Mouse (Mus musculus) erythroblast, embryonic 14.5 days (primary cell): ENCODE results near the gene Stxbp1. TPM values are rescaled to one million over a fixed set of nuclear protein-coding genes. Genes with fewer than 3 reads are reported as not detected.
A peak's percentile ranks its signal among the peaks of the same experiment; 100 is the strongest.

Experiments
- H3K27me3 ChIP-seq: 2 replicates; pipeline ENCODE4 v1.6.1; 2012; ENCODE audit warnings: inconsistent platforms; ENCODE audit not compliant: control insufficient read depth
- H3K36me3 ChIP-seq: 2 replicates; pipeline ENCODE4 v1.6.1; 2012; ENCODE audit warnings: mild to moderate bottlenecking, inconsistent platforms; ENCODE audit not compliant: control insufficient read depth
- H3K4me1 ChIP-seq: 2 replicates; pipeline ENCODE4 v1.6.1; 2012; ENCODE audit warnings: inconsistent platforms; ENCODE audit not compliant: control insufficient read depth
- H3K4me3 ChIP-seq: replicated peaks from 2 replicates; pipeline ENCODE3; 2012; ENCODE audit warnings: moderate library complexity, mild to moderate bottlenecking, inconsistent platforms
- H3K9me3 ChIP-seq: 2 replicates; pipeline ENCODE4 v1.6.1; 2012; ENCODE audit warnings: low read length, inconsistent platforms, mixed read lengths; ENCODE audit not compliant: control insufficient read depth
- GATA1 ChIP-seq: IDR thresholded peaks from 2 replicates; pipeline ENCODE4 v1.6.1; 2012; ENCODE audit warnings: low read length, inconsistent platforms, mixed read lengths
- TAL1 ChIP-seq: IDR thresholded peaks from 3 replicates; pipeline ENCODE4 v1.6.1; 2012; ENCODE audit warnings: low read length, inconsistent platforms, mixed read lengths
- polyA plus RNA-seq: library from polyadenylated mRNA; stranded (reverse); fragments of >175 nt; gene quantifications from 2 replicates; pipeline ENCODE4 v1.2.3, GENCODE M21; 2012

Stxbp1 gene
- polyA plus RNA-seq = 0.02 and 0.03 TPM in 2 replicates

GRCm38 (mm10) chr2:32846805-32847467, at the start of gene Stxbp1:
TSS of gene Stxbp1 (minus strand) at chr2:32847245.
- H3K27me3 ChIP-seq = peaks cover 34% of the 10 kb centered on the region
- H3K4me1 ChIP-seq = peaks cover 22% of the 10 kb centered on the region
- peak within 1 kb of the TSS; percentile 76 for H3K4me3 ChIP-seq
- no peaks in the 10 kb centered on the region for H3K36me3 ChIP-seq
- TF ChIP-seq TAL1 = no peak
- TF ChIP-seq GATA1 = no peak
- H3K9me3 ChIP-seq = no peaks in the 10 kb centered on the region

GRCm38 (mm10) chr2:32896507-32897147, 49.6 kb upstream of the Stxbp1 start:
- no peaks in the 10 kb centered on the region for H3K36me3 ChIP-seq
- H3K9me3 ChIP-seq = no peaks in the 10 kb centered on the region
- peaks cover 33% of the 10 kb centered on the region for H3K4me1 ChIP-seq
- TF ChIP-seq GATA1 (no peak), TAL1 (no peak)
- H3K4me3 ChIP-seq = no peak overlapping the region
- H3K27me3 ChIP-seq = no peaks in the 10 kb centered on the region

- peaks cover 41% of the 10 kb centered on the region for H3K4me1 ChIP-seq
- TF ChIP-seq TAL1 = no peak
- no peak for TF ChIP-seq GATA1
Measured at GRCm38 (mm10) chr2:32895606-32896106, 48.6 kb upstream of the Stxbp1 start.

GRCm38 (mm10) chr2:32894097-32894496, 47.1 kb upstream of the Stxbp1 start:
- no peaks in the 10 kb centered on the region for H3K9me3 ChIP-seq
- TF ChIP-seq GATA1 = no peak
- no peak for TF ChIP-seq TAL1
- peaks cover 36% of the 10 kb centered on the region for H3K4me1 ChIP-seq
- H3K27me3 ChIP-seq = no peaks in the 10 kb centered on the region
- H3K36me3 ChIP-seq = no peaks in the 10 kb centered on the region
- no peak overlapping the region for H3K4me3 ChIP-seq

More at GRCm38 (mm10) chr2:32895606-32896106, 48.6 kb upstream of the Stxbp1 start:
- H3K27me3 ChIP-seq = no peaks in the 10 kb centered on the region
- H3K36me3 ChIP-seq = no peaks in the 10 kb centered on the region
- no peaks in the 10 kb centered on the region for H3K9me3 ChIP-seq
- H3K4me3 ChIP-seq = no peak overlapping the region

GRCm38 (mm10) chr2:32892490-32892889, 45.4 kb upstream of the Stxbp1 start:
- H3K9me3 ChIP-seq = no peaks in the 10 kb centered on the region
- peaks cover 25% of the 10 kb centered on the region for H3K4me1 ChIP-seq
- no peak overlapping the region for H3K4me3 ChIP-seq
- TF ChIP-seq TAL1 = no peak
- TF ChIP-seq GATA1 = no peak
- H3K36me3 ChIP-seq = no peaks in the 10 kb centered on the region
- no peaks in the 10 kb centered on the region for H3K27me3 ChIP-seq

- Histone ChIP-seq H3K4me3 (no peak overlapping the region), H3K9me3 (no peaks in the 10 kb centered on the region), H3K27me3 (no peaks in the 10 kb centered on the region), H3K36me3 (no peaks in the 10 kb centered on the region), H3K4me1 (peaks cover 25% of the 10 kb centered on the region)
- TF ChIP-seq TAL1 (no peak), GATA1 (no peak)
Measured at GRCm38 (mm10) chr2:32891278-32891677, 44.2 kb upstream of the Stxbp1 start.

DNA sequence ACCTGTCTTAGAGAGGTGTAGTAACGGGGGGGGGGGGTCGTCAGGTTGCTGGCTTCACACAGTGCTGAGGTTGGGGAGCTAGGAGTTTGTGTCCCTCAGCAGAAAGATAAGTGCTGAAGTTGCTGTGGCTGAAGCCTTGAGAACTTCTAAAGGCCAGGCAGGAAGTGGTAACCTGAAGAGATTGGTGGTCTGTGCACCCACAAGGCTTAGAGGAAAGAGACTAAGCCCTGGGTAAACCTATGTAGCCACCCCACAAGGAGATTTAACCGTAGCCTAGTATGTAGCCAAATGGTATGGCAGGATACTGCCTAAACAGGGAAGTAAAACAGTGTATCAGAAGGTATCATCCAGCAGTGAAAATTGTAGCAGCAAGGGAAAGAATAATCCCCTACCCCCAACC, 43.2 kb upstream of the Stxbp1 start:
- peaks cover 20% of the 10 kb centered on the region for H3K4me1 ChIP-seq
- TF ChIP-seq TAL1 (no peak), GATA1 (no peak)
- H3K27me3 ChIP-seq = no peaks in the 10 kb centered on the region
- H3K9me3 ChIP-seq = no peaks in the 10 kb centered on the region
- no peaks in the 10 kb centered on the region for H3K36me3 ChIP-seq
- no peak overlapping the region for H3K4me3 ChIP-seq

GRCm38 (mm10) chr2:32888551-32888950, 41.5 kb upstream of the Stxbp1 start:
- Histone ChIP-seq H3K4me1 (peaks cover 20% of the 10 kb centered on the region), H3K27me3 (no peaks in the 10 kb centered on the region), H3K4me3 (no peak overlapping the region), H3K9me3 (no peaks in the 10 kb centered on the region), H3K36me3 (no peaks in the 10 kb centered on the region)
- no peak for TF ChIP-seq GATA1
- no peak for TF ChIP-seq TAL1

DNA sequence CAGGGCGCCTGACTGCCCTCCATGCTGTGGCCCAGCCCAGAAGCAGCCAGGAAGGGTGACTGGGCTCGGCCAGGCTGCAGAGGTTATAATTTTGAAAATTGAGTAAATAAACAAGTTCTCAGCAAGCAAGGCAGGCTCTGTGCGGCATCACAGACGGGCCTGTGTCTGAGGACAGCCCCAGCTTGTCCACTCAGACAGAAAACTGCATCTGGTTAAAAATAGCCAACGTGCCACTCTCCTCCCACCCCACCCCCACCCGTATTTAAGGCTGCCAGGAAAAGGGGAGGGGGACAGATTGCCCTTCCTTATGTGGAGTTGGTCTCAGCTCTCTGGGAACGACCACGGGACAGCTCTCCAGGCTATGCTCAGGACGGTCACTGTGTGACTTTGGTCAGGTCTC, 41.0 kb upstream of the Stxbp1 start:
- Histone ChIP-seq H3K27me3 (no peaks in the 10 kb centered on the region), H3K4me1 (peaks cover 20% of the 10 kb centered on the region), H3K9me3 (no peaks in the 10 kb centered on the region), H3K4me3 (no peak overlapping the region), H3K36me3 (no peaks in the 10 kb centered on the region)
- TF ChIP-seq GATA1 (no peak), TAL1 (no peak)
